Mouse (Mus musculus): Measurements from ENCODE around the gene Gm21541. TPM values are rescaled to one million over a fixed set of nuclear protein-coding genes. Genes with fewer than 3 reads are reported as not detected.
"Not testable (repeated sequence)": the region's sequence is repeated elsewhere in the genome, so short reads cannot be mapped to it uniquely, and the experiment has no call there.

Gene Gm21541
- not detected in 2 replicates for polyA plus RNA-seq (2015; fragmentation: Nextera tagmentation; extraction: Ambion mirVana)

DNA sequence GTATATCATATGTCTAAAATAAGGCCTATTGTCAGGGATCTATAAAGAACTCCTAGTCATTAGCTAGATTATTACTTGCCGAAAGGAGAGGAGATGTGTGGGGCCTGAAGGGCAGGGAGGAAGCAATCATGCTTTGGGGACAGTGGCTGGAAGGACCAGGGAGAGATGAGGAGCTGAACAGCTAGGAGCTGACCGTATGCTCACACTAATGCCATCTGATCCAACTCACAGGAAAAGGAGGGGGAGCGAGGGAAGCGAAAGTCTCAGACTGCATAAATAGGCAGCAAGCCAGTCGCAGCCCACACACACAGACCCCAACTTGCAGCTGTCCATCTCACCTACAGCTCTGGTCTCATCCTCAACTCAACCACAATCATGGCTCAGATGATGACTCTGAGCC is at the start of gene Gm21541:
TSS of gene Gm21541 (plus strand) at position 301 of the 400 bp plus-strand sequence.
- H3K4me1 ChIP-seq (replicated peaks); H3K9ac ChIP-seq; ATAC-seq (ENCODE audit: low FRiP score); H3K27me3 ChIP-seq; H3K9me3 ChIP-seq; H3K27ac ChIP-seq; H3K4me3 ChIP-seq; H3K36me3 ChIP-seq; H3K4me2 ChIP-seq: not testable (repeated sequence)
- no CpG with 5 or more reads among the region's 5 CpGs for WGBS

DNA sequence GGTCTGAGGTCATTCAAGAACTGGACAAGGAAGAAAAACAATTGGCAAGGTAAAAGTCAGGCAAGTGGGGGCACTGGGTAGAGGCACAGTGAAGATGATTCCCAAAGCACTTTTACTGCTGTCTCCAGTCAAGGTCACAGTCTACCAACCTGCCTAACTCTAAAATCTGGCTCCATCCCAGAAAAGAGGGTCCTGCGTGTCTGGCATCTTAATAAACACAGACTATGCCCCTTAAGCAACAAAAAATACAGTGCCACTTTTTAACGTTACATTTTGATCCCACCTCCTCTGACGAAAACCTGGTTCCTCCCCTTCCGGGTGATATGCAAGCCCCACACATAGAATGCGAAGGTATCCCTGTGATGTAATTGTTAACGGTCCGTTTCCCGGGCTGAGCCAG is 37.9 kb downstream of the Gm21541 start, which contains the start of gene Gm20878:
TSS of gene Gm20878 (plus strand) at position 301 of the 400 bp plus-strand sequence.
- not testable (repeated sequence) for H3K4me3 ChIP-seq; H3K9me3 ChIP-seq; H3K9ac ChIP-seq; H3K27me3 ChIP-seq; ATAC-seq (ENCODE audit: low FRiP score); H3K4me2 ChIP-seq; H3K4me1 ChIP-seq (replicated peaks); H3K36me3 ChIP-seq; H3K27ac ChIP-seq
- no CpG with 5 or more reads among the region's 8 CpGs for WGBS

Other genes starting within 250 kb of the Gm21541 start
- 24.4 and 27.8 TPM in 2 replicates for gene Cntfr, start 206.5 kb upstream of the Gm21541 start, polyA plus RNA-seq (2015; fragmentation: Nextera tagmentation; extraction: Ambion mirVana)
- 47.6 and 48.5 TPM in 2 replicates for gene Il11ra1, start 203.6 kb upstream of the Gm21541 start, polyA plus RNA-seq (2015; fragmentation: Nextera tagmentation; extraction: Ambion mirVana)
- 63.0 and 66.8 TPM in 2 replicates for gene Rpp25l, start 190.1 kb upstream of the Gm21541 start, polyA plus RNA-seq (2015; fragmentation: Nextera tagmentation; extraction: Ambion mirVana)
- gene Dctn3, start 180.4 kb upstream of the Gm21541 start, polyA plus RNA-seq (2015; fragmentation: Nextera tagmentation; extraction: Ambion mirVana), result 301 and 303 TPM in 2 replicates
- gene Arid3c, start 172.5 kb upstream of the Gm21541 start, polyA plus RNA-seq (2015; fragmentation: Nextera tagmentation; extraction: Ambion mirVana), result 1.1 and 2.2 TPM in 2 replicates
- 36.6 and 42.8 TPM in 2 replicates for gene Galt, start 148.4 kb upstream of the Gm21541 start, polyA plus RNA-seq (2015; fragmentation: Nextera tagmentation; extraction: Ambion mirVana)
- 58.9 and 62.0 TPM in 2 replicates for gene Sigmar1, start 147.5 kb upstream of the Gm21541 start, polyA plus RNA-seq (2015; fragmentation: Nextera tagmentation; extraction: Ambion mirVana)
- gene Ccl27a, start 129.4 kb upstream of the Gm21541 start, polyA plus RNA-seq (2015; fragmentation: Nextera tagmentation; extraction: Ambion mirVana), result 256 and 261 TPM in 2 replicates
- gene Gm20878, start 38.0 kb downstream of the Gm21541 start, polyA plus RNA-seq (2015; fragmentation: Nextera tagmentation; extraction: Ambion mirVana), result 7.8 and 10.6 TPM in 2 replicates
- 0.87 and 0.92 TPM in 2 replicates for gene Fam205a4, start 62.4 kb downstream of the Gm21541 start, polyA plus RNA-seq (2015; fragmentation: Nextera tagmentation; extraction: Ambion mirVana)
- 0.39 and 0.60 TPM in 2 replicates for gene Gm21093, start 131.1 kb downstream of the Gm21541 start, polyA plus RNA-seq (2015; fragmentation: Nextera tagmentation; extraction: Ambion mirVana)
- gene Gm3893, start 187.6 kb downstream of the Gm21541 start, polyA plus RNA-seq (2015; fragmentation: Nextera tagmentation; extraction: Ambion mirVana), result not detected in 2 replicates
- not detected in 2 replicates for gene Gm13304, start 211.2 kb downstream of the Gm21541 start, polyA plus RNA-seq (2015; fragmentation: Nextera tagmentation; extraction: Ambion mirVana)
- 1.3 and 1.4 TPM in 2 replicates for gene Gm13306, start 249.8 kb downstream of the Gm21541 start, polyA plus RNA-seq (2015; fragmentation: Nextera tagmentation; extraction: Ambion mirVana)